Mouse (Mus musculus): ENCODE measurements around the gene Mllt3. TPM values are rescaled to one million over a fixed set of nuclear protein-coding genes. Genes with fewer than 3 reads are reported as not detected.

Mllt3 gene
- polyA plus RNA-seq, 1 experiment: 15.7 TPM

- no peaks in the 10 kb centered on the region for H3K36me3 ChIP-seq (ENCODE audit: control insufficient read depth, insufficient read depth)
- no peaks in the 10 kb centered on the region for H3K27me3 ChIP-seq (ENCODE audit: control insufficient read depth, insufficient read depth, insufficient read length)
- no peaks in the 10 kb centered on the region for H3K79me2 ChIP-seq (ENCODE audit: control insufficient read depth, insufficient read depth)
- H3K4me3 ChIP-seq: no peak overlapping the region
- no peak overlapping the region for H3ac ChIP-seq (ENCODE audit: control insufficient read depth, insufficient read length)
- TF ChIP-seq SRF (IDR thresholded peaks at IDR 0.05; ENCODE audit: control insufficient read depth, insufficient read length, low read depth): no peak
- no peak for TF ChIP-seq REST (IDR thresholded peaks at IDR 0.05; ENCODE audit: insufficient read depth, insufficient read length)
- no peak overlapping the region for H3K4me2 ChIP-seq (ENCODE audit: low read depth)
Observed at GRCm38 (mm10) chr4:87936326-87936725, 96.8 kb downstream of the Mllt3 start.

GRCm38 (mm10) chr4:87933701-87934337 is 99.3 kb downstream of the Mllt3 start:
- Histone ChIP-seq H3K4me3 (no peak overlapping the region), H3K4me2 (ENCODE audit: low read depth) (no peak overlapping the region)
- TF ChIP-seq POLR2A (IDR thresholded peaks at IDR 0.05; ENCODE audit: insufficient read length, low read depth) (no peak), REST (IDR thresholded peaks at IDR 0.05; ENCODE audit: insufficient read depth, insufficient read length) (no peak), USF1 (IDR thresholded peaks at IDR 0.05; ENCODE audit: low read depth) (no peak), SRF (IDR thresholded peaks at IDR 0.05; ENCODE audit: control insufficient read depth, insufficient read length, low read depth) (no peak), TCF12 (IDR thresholded peaks at IDR 0.05; ENCODE audit: insufficient read depth, poor library complexity, severe bottlenecking) (no peak), MYOD1 (IDR thresholded peaks at IDR 0.05; ENCODE audit: control insufficient read depth in 1 of 3, insufficient read length in 2 of 3, low read depth in 2 of 3) (no peak), E2F4 (IDR thresholded peaks at IDR 0.05; ENCODE audit: insufficient read depth) (no peak), MAX (IDR thresholded peaks at IDR 0.05; ENCODE audit: low read depth) (no peak), TCF3 (IDR thresholded peaks at IDR 0.05; ENCODE audit: insufficient read length, low read depth) (no peak), MYOG (IDR thresholded peaks at IDR 0.05; ENCODE audit: control insufficient read depth in 1 of 3, insufficient read depth in 1 of 3, insufficient read length in 2 of 3, low read depth in 2 of 3) (no peak)

GRCm38 (mm10) chr4:87930356-87931245 is 102.6 kb downstream of the Mllt3 start:
- Histone ChIP-seq H3K79me2 (ENCODE audit: control insufficient read depth, insufficient read depth) (no peaks in the 10 kb centered on the region), H3K36me3 (ENCODE audit: control insufficient read depth, insufficient read depth) (no peaks in the 10 kb centered on the region)
- TF ChIP-seq TCF3 (IDR thresholded peaks at IDR 0.05; ENCODE audit: insufficient read length, low read depth) (no peak), CEBPB (IDR thresholded peaks at IDR 0.05; ENCODE audit: insufficient read depth, poor library complexity, severe bottlenecking) (no peak), MYOD1 (IDR thresholded peaks at IDR 0.05; ENCODE audit: control insufficient read depth in 1 of 3, insufficient read length in 2 of 3, low read depth in 2 of 3) (peak in 2 of 3 experiments; percentile 20 to 23), MYOG (IDR thresholded peaks at IDR 0.05; ENCODE audit: control insufficient read depth in 1 of 3, insufficient read depth in 1 of 3, insufficient read length in 2 of 3, low read depth in 2 of 3) (no peak), MAX (IDR thresholded peaks at IDR 0.05; ENCODE audit: low read depth) (no peak)

More at GRCm38 (mm10) chr4:87933701-87934337, 99.3 kb downstream of the Mllt3 start:
- Histone ChIP-seq H3K79me2 (ENCODE audit: control insufficient read depth, insufficient read depth) (no peaks in the 10 kb centered on the region), H3K36me3 (ENCODE audit: control insufficient read depth, insufficient read depth) (no peaks in the 10 kb centered on the region), H3ac (ENCODE audit: control insufficient read depth, insufficient read length) (no peak overlapping the region), H3K27me3 (ENCODE audit: control insufficient read depth, insufficient read depth, insufficient read length) (no peaks in the 10 kb centered on the region)

GRCm38 (mm10) chr4:87928603-87929199 is 104.5 kb downstream of the Mllt3 start:
- no peaks in the 10 kb centered on the region for H3K79me2 ChIP-seq (ENCODE audit: control insufficient read depth, insufficient read depth)
- no peak overlapping the region for H3K4me2 ChIP-seq (ENCODE audit: low read depth)
- no peaks in the 10 kb centered on the region for H3K27me3 ChIP-seq (ENCODE audit: control insufficient read depth, insufficient read depth, insufficient read length)
- no peak overlapping the region for H3ac ChIP-seq (ENCODE audit: control insufficient read depth, insufficient read length)
- H3K4me3 ChIP-seq: no peak overlapping the region
- TF ChIP-seq CEBPB (IDR thresholded peaks at IDR 0.05; ENCODE audit: insufficient read depth, poor library complexity, severe bottlenecking) (no peak), USF1 (IDR thresholded peaks at IDR 0.05; ENCODE audit: low read depth) (no peak), MYOG (IDR thresholded peaks at IDR 0.05; ENCODE audit: control insufficient read depth in 1 of 3, insufficient read depth in 1 of 3, insufficient read length in 2 of 3, low read depth in 2 of 3) (no peak), SRF (IDR thresholded peaks at IDR 0.05; ENCODE audit: control insufficient read depth, insufficient read length, low read depth) (no peak), REST (IDR thresholded peaks at IDR 0.05; ENCODE audit: insufficient read depth, insufficient read length) (no peak), POLR2A (IDR thresholded peaks at IDR 0.05; ENCODE audit: insufficient read length, low read depth) (no peak)
- H3K36me3 ChIP-seq (ENCODE audit: control insufficient read depth, insufficient read depth): no peaks in the 10 kb centered on the region

More at GRCm38 (mm10) chr4:87930356-87931245, 102.6 kb downstream of the Mllt3 start:
- no peak overlapping the region for H3K4me2 ChIP-seq (ENCODE audit: low read depth)
- H3K4me3 ChIP-seq: no peak overlapping the region
- H3ac ChIP-seq (ENCODE audit: control insufficient read depth, insufficient read length): no peak overlapping the region
- H3K27me3 ChIP-seq (ENCODE audit: control insufficient read depth, insufficient read depth, insufficient read length): no peaks in the 10 kb centered on the region

GRCm38 (mm10) chr4:87927354-87927753 is 105.8 kb downstream of the Mllt3 start:
- Histone ChIP-seq H3ac (ENCODE audit: control insufficient read depth, insufficient read length) (no peak overlapping the region), H3K27me3 (ENCODE audit: control insufficient read depth, insufficient read depth, insufficient read length) (no peaks in the 10 kb centered on the region), H3K4me2 (ENCODE audit: low read depth) (no peak overlapping the region), H3K36me3 (ENCODE audit: control insufficient read depth, insufficient read depth) (no peaks in the 10 kb centered on the region), H3K79me2 (ENCODE audit: control insufficient read depth, insufficient read depth) (no peaks in the 10 kb centered on the region), H3K4me3 (no peak overlapping the region)
- TF ChIP-seq MYOG (IDR thresholded peaks at IDR 0.05; ENCODE audit: control insufficient read depth in 1 of 3, insufficient read depth in 1 of 3, insufficient read length in 2 of 3, low read depth in 2 of 3): no peak
- no peak for TF ChIP-seq CEBPB (IDR thresholded peaks at IDR 0.05; ENCODE audit: insufficient read depth, poor library complexity, severe bottlenecking)
- TF ChIP-seq TCF3 (IDR thresholded peaks at IDR 0.05; ENCODE audit: insufficient read length, low read depth): no peak
- TF ChIP-seq E2F4 (IDR thresholded peaks at IDR 0.05; ENCODE audit: insufficient read depth): no peak
- TF ChIP-seq USF1 (IDR thresholded peaks at IDR 0.05; ENCODE audit: low read depth): no peak
- no peak for TF ChIP-seq MAX (IDR thresholded peaks at IDR 0.05; ENCODE audit: low read depth)
- TF ChIP-seq TCF12 (IDR thresholded peaks at IDR 0.05; ENCODE audit: insufficient read depth, poor library complexity, severe bottlenecking): no peak
- TF ChIP-seq SRF (IDR thresholded peaks at IDR 0.05; ENCODE audit: control insufficient read depth, insufficient read length, low read depth): no peak
- TF ChIP-seq POLR2A (IDR thresholded peaks at IDR 0.05; ENCODE audit: insufficient read length, low read depth): no peak
- TF ChIP-seq MYOD1 (IDR thresholded peaks at IDR 0.05; ENCODE audit: control insufficient read depth in 1 of 3, insufficient read length in 2 of 3, low read depth in 2 of 3): no peak
- no peak for TF ChIP-seq POLR2AphosphoS2 (IDR thresholded peaks at IDR 0.05; ENCODE audit: insufficient read length, low read depth)
- no peak for TF ChIP-seq REST (IDR thresholded peaks at IDR 0.05; ENCODE audit: insufficient read depth, insufficient read length)
